Mouse (Mus musculus): ENCODE measurements around the gene Tmem198.

DNA sequence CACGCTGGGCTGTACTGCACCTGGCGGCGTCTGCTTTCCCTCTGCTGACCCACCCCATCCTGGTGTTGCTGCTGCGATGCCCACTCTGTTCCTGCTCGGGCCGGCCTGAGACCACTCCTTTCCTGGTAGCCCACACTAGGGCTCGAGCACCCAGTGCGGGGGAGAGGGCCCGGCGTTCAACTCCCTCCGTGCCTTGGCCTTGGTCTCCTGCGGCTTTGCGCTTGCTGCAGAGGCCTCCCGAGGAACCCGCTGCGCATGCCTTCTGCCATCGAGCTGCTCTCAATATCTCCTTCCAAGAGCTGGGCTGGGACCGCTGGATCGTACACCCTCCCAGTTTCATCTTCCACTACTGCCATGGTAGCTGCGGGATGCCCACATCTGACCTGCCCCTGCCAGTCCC lies 30.3 kb downstream of the Tmem198 start:
- TF ChIP-seq POLR2A (IDR thresholded peaks at IDR 0.05; ENCODE audit: control insufficient read depth, extremely low read depth, insufficient read depth, low read length, poor library complexity) (no peak), CTCF (IDR thresholded peaks at IDR 0.05; ENCODE audit: borderline replicate concordance, control insufficient read depth, extremely low read depth, insufficient read depth, low read length, poor library complexity) (no peak)

Data from thymus, adult 2 months (tissue).